Mouse (Mus musculus) hindbrain, embryonic 11.5 days (tissue): ENCODE measurements around the gene Colq. TPM values are rescaled to one million over a fixed set of nuclear protein-coding genes. Genes with fewer than 3 reads are reported as not detected.
A peak's percentile ranks its signal among the peaks of the same experiment; 100 is the strongest.

Experiments
- ATAC-seq: fragments of 200-750 bp; cut with Nextera tagmentation; 2 replicates; pipeline ENCODE4 v1.8.0; 2017; ENCODE audit warnings: mild to moderate bottlenecking, moderate TSS enrichment, moderate library complexity; ENCODE audit not compliant: low FRiP score
- DNase-seq: peaks from one replicate; pipeline ENCODE4 v3.0.0-alpha.2; 2015; ENCODE audit warnings: low spot score
- H3K27ac ChIP-seq: fragments of 300-500 bp; sonication (generic); 2 replicates; pipeline ENCODE4 v1.5.1; 2014; ENCODE audit warnings: mild to moderate bottlenecking, low read depth, low read length
- H3K27me3 ChIP-seq: fragments of 300-500 bp; sonication (generic); 2 replicates; pipeline ENCODE4 v1.6.1; 2014; ENCODE audit warnings: mild to moderate bottlenecking, low read length, moderate library complexity, mixed read lengths; ENCODE audit not compliant: control insufficient read depth, insufficient read depth
- H3K36me3 ChIP-seq: fragments of 300-500 bp; sonication (generic); 2 replicates; pipeline ENCODE4 v1.6.1; 2014; ENCODE audit warnings: mild to moderate bottlenecking, low read length, moderate library complexity, mixed read lengths; ENCODE audit not compliant: control insufficient read depth, insufficient read depth
- H3K4me1 ChIP-seq: fragments of 300-500 bp; sonication (generic); replicated peaks from 2 replicates; pipeline ENCODE4 v1.6.1; 2014; ENCODE audit warnings: low read length, mixed read lengths; ENCODE audit not compliant: control insufficient read depth, insufficient read depth
- H3K4me2 ChIP-seq: fragments of 300-500 bp; sonication (generic); replicated peaks from 2 replicates; pipeline ENCODE4 v1.6.1; 2014; ENCODE audit warnings: mild to moderate bottlenecking, low read depth, low read length
- H3K4me3 ChIP-seq: fragments of 300-500 bp; sonication (generic); 2 replicates; pipeline ENCODE4 v1.5.1; 2014; ENCODE audit warnings: low read depth, low read length
- H3K9ac ChIP-seq: fragments of 300-500 bp; sonication (generic); 2 replicates; pipeline ENCODE4 v1.6.1; 2014; ENCODE audit warnings: low read depth, low read length
- H3K9me3 ChIP-seq: fragments of 300-500 bp; sonication (generic); 2 replicates; pipeline ENCODE4 v1.6.1; 2016; ENCODE audit warnings: low read length; ENCODE audit not compliant: control insufficient read depth
- WGBS: fragments of 180-500 bp; shearing (Covaris S2); extraction: QIAGEN DNeasy Blood & Tissue Kit; methylation state at CpG from one replicate; pipeline ENCODE4 v1.1.7; 2014; 5-methylcytosine and 5-hydroxymethylcytosine counted together
- polyA plus RNA-seq: library from polyadenylated mRNA; unstranded; fragments of >200 nt; fragmentation: Nextera tagmentation; extraction: Ambion mirVana; gene quantifications from 2 replicates; pipeline ENCODE4 v1.2.1, GENCODE M21; 2014

Colq gene
- polyA plus RNA-seq, 1 experiment from 2014 or later: not detected

GRCm38 (mm10) chr14:31519165-31519564 lies 72.0 kb downstream of the Colq start:
- peak; percentile 2 for DNase-seq
- no peaks in the 10 kb centered on the region for H3K36me3 ChIP-seq
- no peaks in the 10 kb centered on the region for H3K9me3 ChIP-seq
- ATAC-seq: no peak
- no peaks in the 10 kb centered on the region for H3K4me1 ChIP-seq
- no peaks in the 10 kb centered on the region for H3K27me3 ChIP-seq
- no peak overlapping the region for H3K9ac ChIP-seq
- 59% methylated on average over 3 of the region's 3 CpGs for WGBS
- no peak overlapping the region for H3K4me3 ChIP-seq
- H3K27ac ChIP-seq: no peak overlapping the region
- H3K4me2 ChIP-seq: no peak overlapping the region

GRCm38 (mm10) chr14:31515895-31516294 lies 75.2 kb downstream of the Colq start:
- Histone ChIP-seq H3K27me3 (no peaks in the 10 kb centered on the region), H3K4me3 (no peak overlapping the region), H3K9ac (no peak overlapping the region), H3K36me3 (no peaks in the 10 kb centered on the region), H3K9me3 (no peaks in the 10 kb centered on the region), H3K27ac (no peak overlapping the region), H3K4me2 (no peak overlapping the region), H3K4me1 (no peaks in the 10 kb centered on the region)
- DNase-seq (no peak), ATAC-seq (no peak)
- WGBS: 90% methylated on average over 2 of the region's 2 CpGs

GRCm38 (mm10) chr14:31510322-31510721 lies 80.8 kb downstream of the Colq start:
- no peak overlapping the region for H3K4me2 ChIP-seq
- DNase-seq: no peak

GRCm38 (mm10) chr14:31509911-31510310 lies 81.2 kb downstream of the Colq start:
- no peaks in the 10 kb centered on the region for H3K9me3 ChIP-seq
- DNase-seq (no peak), ATAC-seq (no peak)
- H3K4me2 ChIP-seq: no peak overlapping the region
- H3K9ac ChIP-seq: no peak overlapping the region
- no peaks in the 10 kb centered on the region for H3K27me3 ChIP-seq
- H3K4me1 ChIP-seq: no peaks in the 10 kb centered on the region
- H3K36me3 ChIP-seq: 0 out of 2 replicates have a peak, but pooled peaks cover 14% of the 10 kb centered on the region
- H3K27ac ChIP-seq: no peak overlapping the region
- no peak overlapping the region for H3K4me3 ChIP-seq
- 98% methylated on average over 2 of the region's 2 CpGs for WGBS

More at GRCm38 (mm10) chr14:31510322-31510721, 80.8 kb downstream of the Colq start:
- WGBS: 86% methylated on average over 3 of the region's 3 CpGs
- Histone ChIP-seq H3K4me3 (no peak overlapping the region), H3K9ac (no peak overlapping the region), H3K27ac (no peak overlapping the region), H3K4me1 (no peaks in the 10 kb centered on the region), H3K9me3 (no peaks in the 10 kb centered on the region), H3K36me3 (0 out of 2 replicates have a peak, but pooled peaks cover 14% of the 10 kb centered on the region), H3K27me3 (no peaks in the 10 kb centered on the region)
- no peak for ATAC-seq

GRCm38 (mm10) chr14:31506456-31506855 lies 84.7 kb downstream of the Colq start:
- no peaks in the 10 kb centered on the region for H3K4me1 ChIP-seq
- ATAC-seq: no peak
- H3K27ac ChIP-seq: no peak overlapping the region
- H3K9me3 ChIP-seq: no peaks in the 10 kb centered on the region
- no peak overlapping the region for H3K4me3 ChIP-seq
- no peak for DNase-seq
- no peak overlapping the region for H3K4me2 ChIP-seq
- no peaks in the 10 kb centered on the region for H3K27me3 ChIP-seq
- H3K9ac ChIP-seq: no peak overlapping the region
- H3K36me3 ChIP-seq: peaks cover 26% of the 10 kb centered on the region
- 100% methylated on average over 6 of the region's 6 CpGs for WGBS

GRCm38 (mm10) chr14:31503406-31503805 lies 87.7 kb downstream of the Colq start:
- Histone ChIP-seq H3K4me2 (no peak overlapping the region), H3K4me1 (no peaks in the 10 kb centered on the region), H3K4me3 (no peak overlapping the region), H3K9me3 (no peaks in the 10 kb centered on the region), H3K27me3 (no peaks in the 10 kb centered on the region), H3K36me3 (peaks cover 23% of the 10 kb centered on the region), H3K27ac (no peak overlapping the region), H3K9ac (no peak overlapping the region)
- 93% methylated on average over 13 of the region's 13 CpGs for WGBS
- ATAC-seq: no peak
- DNase-seq: no peak

- Histone ChIP-seq H3K4me1 (peaks cover 3% of the 10 kb centered on the region; the same call in 1 of the 2 replicates), H3K9me3 (no peaks in the 10 kb centered on the region), H3K27ac (no peak overlapping the region), H3K9ac (no peak overlapping the region), H3K36me3 (peaks cover 9% of the 10 kb centered on the region), H3K4me3 (no peak overlapping the region), H3K27me3 (no peaks in the 10 kb centered on the region), H3K4me2 (no peak overlapping the region)
- DNase-seq (no peak), ATAC-seq (no peak)
- WGBS: 86% methylated on average over 1 of the region's 1 CpGs
Measured at GRCm38 (mm10) chr14:31499526-31499925, 91.6 kb downstream of the Colq start.

- ATAC-seq: no peak
- H3K36me3 ChIP-seq: no peaks in the 10 kb centered on the region; the same call in 1 of the 2 replicates
- no peaks in the 10 kb centered on the region for H3K27me3 ChIP-seq
- no peak overlapping the region for H3K27ac ChIP-seq
- peak overlapping the region; percentile 90 for H3K4me3 ChIP-seq
- H3K9me3 ChIP-seq: no peaks in the 10 kb centered on the region
- H3K9ac ChIP-seq: peak overlapping the region; percentile 85; the same call in 1 of the 2 replicates
- 55% methylated on average over 7 of the region's 7 CpGs for WGBS
- H3K4me1 ChIP-seq: peaks cover 9% of the 10 kb centered on the region; the same call in 1 of the 2 replicates
- no peak for DNase-seq
- H3K4me2 ChIP-seq: peak overlapping the region; percentile 54
Measured at GRCm38 (mm10) chr14:31496241-31496646, 94.9 kb downstream of the Colq start.

GRCm38 (mm10) chr14:31495538-31495937 lies 95.6 kb downstream of the Colq start:
- Histone ChIP-seq H3K4me1 (peaks cover 9% of the 10 kb centered on the region; the same call in 1 of the 2 replicates), H3K9me3 (no peaks in the 10 kb centered on the region), H3K4me3 (peak overlapping the region; percentile 90), H3K9ac (peak overlapping the region; percentile 85), H3K27me3 (no peaks in the 10 kb centered on the region), H3K36me3 (no peaks in the 10 kb centered on the region; the same call in 1 of the 2 replicates), H3K27ac (no peak overlapping the region), H3K4me2 (peak overlapping the region; percentile 54)
- DNase-seq: peak; percentile 12
- ATAC-seq: no peak
- WGBS: 8% methylated on average over 8 of the region's 8 CpGs
